Mouse (Mus musculus) layer of hippocampus, postnatal 14 days (tissue): Measurements from ENCODE around the gene Bach2. TPM values are rescaled to one million over a fixed set of nuclear protein-coding genes. Genes with fewer than 3 reads are reported as not detected.
A peak's percentile ranks its signal among the peaks of the same experiment; 100 is the strongest.

Source experiments
- DNase-seq, 2 experiments: peaks; one replicate each; pipeline ENCODE4 v3.0.0; 2021 to 2022; ENCODE audit warnings: low spot score in 2 of 2, mixed read lengths in 1 of 2
- total RNA-seq, 2 experiments: library from RNA; stranded (reverse); gene quantifications; 2 replicates each; pipeline ENCODE4 v1.2.3; 2021

The Bach2 gene
- total RNA-seq, 2 experiments from 2014 or later: 22.2 to 24.9 TPM

DNA sequence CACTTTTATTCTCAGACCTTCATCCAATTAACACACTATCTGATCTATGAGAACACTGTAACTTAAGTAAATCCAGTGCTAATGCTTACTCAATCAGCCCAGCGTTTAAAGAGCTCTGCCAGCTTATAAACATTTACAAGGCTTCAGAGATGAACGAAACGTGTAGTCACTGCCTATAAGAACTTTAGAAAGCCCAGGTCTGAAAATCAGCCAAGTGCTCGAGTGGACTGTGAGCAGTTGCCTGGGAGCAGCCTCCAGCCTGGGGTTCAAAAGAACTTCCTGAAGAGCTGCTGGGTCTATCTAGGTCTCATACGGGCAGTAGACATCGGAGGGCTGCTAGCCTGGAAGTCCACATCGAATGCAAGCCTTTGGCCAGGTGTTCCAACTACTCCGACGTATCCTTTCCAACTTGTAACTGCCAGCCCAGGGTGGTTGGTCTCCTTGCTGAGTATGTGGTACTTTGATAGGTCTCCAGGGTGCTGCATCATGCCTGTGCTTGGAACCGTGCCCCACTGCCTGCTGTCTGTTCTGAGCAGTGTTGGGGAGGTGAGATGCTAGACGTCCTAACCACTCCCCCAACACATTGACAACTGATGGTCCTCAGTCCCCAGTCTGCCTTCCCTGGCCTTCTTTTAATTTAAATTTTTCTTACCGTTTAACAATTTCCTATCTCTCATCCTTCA, 117.5 kb downstream of the Bach2 start:
- no peak for DNase-seq

DNA sequence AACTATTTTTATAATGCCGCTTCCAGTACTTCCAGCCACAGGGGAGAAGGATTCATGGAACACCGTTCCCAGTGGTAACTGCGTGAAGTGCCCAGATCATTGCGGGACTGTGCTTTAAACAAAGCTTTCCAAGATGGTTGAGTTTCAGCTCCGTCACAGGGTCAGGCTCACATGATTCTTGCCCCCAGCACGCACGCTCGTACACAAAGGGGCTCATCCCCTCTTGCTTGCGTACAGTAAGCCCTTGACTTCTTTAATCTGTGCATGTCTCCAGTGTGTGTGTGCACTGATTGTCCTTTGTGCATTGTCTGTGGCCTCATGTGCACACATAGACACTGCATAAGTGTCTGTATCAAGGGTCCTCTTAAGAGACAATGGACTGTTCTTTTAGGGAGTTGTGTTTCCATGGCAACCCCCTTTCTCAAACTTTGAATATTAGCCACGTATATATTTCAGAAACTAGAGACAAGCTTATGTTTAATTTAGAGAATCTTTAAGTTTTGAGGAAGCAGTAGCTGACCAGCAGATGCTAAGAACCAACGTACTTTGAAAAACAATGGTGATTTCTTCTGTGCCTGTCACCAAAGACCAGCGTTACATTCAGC, 119.5 kb downstream of the Bach2 start:
- no peak for DNase-seq

DNA sequence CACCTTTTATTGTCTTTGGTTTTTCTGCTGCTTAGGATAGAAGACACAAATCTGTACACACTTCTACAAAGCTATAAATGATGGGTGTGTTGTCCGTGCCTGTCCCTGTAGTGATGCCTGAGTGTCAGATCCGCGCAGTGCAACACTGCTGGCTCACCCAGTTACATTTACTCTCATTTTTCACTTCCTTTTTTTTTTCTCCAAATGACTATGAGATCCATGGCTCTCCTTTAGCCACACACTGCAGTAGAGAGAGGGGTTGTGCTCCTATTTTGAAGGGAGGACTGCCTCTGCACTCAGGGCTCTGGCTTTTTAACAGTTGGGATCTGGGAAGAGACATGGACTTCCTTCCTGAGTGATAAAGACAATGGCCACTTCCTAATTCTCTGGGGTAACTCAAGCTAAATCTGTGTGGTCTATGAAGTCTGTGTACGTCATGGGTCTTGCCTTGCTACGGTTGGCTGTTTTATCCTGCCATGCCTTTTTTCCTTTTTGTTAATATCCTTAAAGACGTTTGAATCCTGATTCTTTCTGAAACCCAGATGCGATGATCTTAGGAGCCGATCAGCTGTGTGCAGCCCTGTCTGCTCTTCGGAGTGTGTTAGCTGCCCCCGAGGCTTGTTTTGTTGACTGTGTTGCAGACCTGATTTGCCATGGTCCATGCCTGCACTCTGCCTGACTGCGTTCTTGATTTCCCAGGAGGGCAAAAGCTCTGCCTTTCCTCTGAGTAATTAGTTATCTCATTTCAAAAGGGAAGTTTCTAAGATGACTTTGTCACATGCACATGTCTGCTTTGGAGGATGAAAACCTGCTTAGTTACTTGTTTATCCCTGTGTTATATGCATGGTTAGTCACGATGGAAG, 120.2 kb downstream of the Bach2 start:
- DNase-seq: no peak

DNA sequence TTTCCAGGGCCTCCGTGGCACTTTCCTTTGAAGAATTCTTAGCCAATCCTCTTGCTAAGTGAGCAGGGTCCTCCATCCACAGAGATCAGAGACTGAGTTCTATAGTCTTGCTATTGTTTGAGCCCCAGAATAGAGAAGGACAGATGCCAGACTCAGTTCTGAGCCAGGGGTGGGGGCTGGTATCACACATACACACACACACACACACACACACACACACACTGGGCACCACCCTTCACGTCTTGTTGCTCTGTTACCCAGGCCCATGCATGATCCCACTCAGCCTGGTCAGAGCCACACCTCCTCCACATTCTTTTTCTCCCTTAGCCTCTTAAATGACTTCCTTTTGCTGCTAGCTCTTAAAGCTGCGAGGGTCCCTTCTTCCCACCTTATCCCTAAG, 121.0 kb downstream of the Bach2 start:
- DNase-seq: no peak

DNA sequence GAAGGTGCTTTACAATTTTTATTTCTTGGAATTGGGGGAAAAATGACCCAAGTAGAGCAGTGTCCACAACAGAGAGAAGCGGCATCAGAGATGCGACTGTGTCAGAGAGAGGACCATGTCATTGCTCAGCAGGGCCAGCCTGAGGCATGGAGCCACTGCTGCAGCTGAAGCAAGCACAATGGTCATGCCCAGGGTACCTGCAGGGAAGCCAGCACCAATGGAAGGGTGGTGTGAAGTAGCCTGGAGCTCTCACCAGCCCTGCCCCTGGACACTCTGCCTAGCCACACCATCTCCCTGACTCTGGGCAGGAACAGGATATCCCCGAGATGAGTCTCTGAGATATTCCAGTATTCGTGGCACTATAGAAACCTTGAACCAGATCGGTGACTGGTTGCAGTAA, 121.9 kb downstream of the Bach2 start:
- no peak for DNase-seq

DNA sequence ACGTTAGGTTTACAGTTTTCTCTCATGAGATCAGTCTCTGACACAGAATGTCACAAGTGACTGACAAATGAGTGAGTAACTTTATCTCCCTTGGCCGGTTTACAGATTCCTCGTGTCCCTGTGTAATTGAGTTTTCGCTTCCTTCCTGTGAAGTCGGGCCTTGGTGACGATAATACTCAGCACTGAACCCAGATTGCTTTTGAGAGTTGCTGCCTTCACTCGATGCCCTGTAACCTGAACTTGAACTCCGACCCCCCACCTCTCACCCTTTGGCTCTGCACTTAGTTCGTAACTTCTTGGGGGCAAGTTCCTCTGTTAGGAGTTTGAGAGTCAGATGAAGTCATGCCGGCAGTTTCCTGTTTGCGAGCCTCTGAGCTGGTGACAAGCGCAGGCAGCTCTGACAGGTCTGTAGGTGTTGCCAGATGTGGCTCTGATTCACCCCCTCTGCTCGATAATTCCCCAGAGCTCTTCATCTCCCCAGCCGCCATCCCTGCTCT, 124.9 kb downstream of the Bach2 start:
- DNase-seq: no peak

DNA sequence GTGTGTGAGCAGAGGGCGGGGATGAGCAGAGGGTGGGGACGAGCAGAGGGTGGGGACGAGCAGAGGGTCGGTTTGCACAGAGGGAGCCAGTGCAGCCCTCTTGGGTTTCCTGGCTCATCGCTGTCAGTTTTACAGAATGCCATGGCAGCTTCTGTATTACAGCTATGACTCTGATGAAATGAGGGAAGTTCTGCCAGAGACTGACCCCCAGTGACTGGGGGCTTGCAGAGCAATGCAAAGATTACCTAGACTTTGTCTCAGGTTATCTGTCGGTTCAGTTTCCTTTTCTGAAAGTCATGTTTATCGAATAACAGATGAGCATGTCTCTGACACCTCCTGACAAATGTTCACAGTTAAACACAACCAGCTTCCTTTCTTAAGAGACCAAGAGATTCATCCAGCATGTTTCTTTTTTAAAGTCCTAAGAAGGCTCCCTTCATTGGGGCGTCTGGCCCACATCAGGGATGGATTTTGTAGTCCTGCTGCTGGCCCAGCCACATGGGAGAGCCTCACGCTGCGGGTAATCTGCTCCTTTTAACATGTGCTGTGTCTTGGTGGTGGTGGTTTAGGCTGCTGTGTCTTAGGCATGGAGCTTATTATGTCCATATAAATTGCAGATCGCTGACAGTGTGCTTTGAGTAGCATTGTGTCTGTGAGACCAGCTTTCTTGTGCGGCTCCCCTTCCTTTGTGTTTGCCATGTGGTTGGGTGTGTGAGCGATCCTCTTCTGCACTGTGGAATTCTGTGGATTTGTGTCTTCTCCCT, 126.7 kb downstream of the Bach2 start:
- DNase-seq: no peak

DNA sequence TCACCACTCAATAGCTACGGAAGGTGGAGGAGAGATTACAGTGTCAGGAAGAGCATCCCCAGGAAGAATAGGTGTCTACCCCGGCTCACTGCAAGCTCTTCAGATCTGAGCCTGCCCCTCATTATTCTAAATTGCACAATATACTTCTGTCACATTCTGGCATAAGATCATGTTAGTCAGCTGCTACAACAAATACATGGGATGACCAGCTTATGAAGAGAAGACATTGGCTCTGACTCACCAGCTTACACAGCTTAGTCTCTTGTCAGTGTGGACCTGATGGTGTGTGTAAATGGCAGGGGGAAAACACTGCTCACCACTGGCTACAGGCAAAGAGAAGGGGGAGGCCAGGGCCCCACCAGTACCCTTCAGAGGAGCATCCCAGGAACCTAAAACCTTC, 127.6 kb downstream of the Bach2 start:
- no peak for DNase-seq

DNA sequence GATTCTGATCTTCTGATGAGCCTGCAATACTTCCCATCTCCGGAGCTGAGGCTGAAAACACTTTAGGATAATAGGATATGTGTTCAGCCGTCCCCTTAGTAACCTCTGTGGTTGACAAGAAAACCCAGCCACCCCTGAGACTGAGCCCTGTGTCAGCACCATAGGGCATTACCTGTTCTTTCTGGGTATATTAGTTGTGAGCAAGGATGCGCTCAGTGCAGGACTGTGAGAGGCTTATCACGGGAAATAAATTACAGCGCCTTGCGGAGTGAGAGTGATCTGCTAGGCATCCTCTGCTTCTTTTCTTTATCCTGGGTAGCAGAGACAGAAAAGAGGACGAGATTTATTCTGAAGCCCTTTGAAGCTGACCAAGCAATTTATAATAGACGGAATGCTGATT, 129.7 kb downstream of the Bach2 start:
- DNase-seq: no peak

DNA sequence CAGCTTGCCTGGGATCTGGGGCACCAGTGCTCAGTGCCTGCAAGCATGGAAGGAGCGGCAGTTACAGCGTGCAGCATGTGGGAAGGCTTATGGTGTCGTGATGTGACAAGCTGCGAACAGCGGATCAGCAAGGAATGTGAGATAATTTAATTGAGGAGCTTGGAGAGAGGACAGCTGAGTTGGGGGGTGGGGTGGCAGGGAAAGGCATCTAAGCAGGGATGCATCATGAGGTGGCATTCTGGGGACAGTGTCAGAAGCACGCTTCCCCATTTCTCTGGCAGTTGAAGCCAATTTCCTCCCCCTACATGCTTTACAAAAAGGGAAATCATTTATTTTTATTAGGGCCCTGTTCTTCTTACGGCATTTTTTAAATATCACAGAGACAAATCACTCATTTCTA, 134.5 kb downstream of the Bach2 start:
- DNase-seq: peak; percentile 60

DNA sequence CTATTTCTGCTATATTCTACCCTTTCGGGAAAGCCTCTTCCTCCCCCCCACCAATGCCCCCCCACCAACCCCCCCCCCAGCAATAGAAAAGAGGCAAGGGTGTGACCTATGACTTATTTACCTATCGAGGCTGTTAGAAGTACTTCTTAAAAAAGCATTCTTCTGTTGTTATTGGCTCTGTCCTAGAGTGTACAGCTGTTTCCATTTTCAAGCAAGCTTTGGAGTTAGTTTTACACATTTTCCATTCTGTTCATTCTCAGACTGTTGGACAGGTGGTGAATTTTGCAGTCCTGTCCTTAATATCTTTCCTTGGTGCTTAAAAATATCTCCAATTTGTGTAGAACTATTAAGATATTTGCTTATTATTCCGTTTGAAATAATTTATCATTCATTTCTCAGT, 134.9 kb downstream of the Bach2 start:
- DNase-seq: no peak

DNA sequence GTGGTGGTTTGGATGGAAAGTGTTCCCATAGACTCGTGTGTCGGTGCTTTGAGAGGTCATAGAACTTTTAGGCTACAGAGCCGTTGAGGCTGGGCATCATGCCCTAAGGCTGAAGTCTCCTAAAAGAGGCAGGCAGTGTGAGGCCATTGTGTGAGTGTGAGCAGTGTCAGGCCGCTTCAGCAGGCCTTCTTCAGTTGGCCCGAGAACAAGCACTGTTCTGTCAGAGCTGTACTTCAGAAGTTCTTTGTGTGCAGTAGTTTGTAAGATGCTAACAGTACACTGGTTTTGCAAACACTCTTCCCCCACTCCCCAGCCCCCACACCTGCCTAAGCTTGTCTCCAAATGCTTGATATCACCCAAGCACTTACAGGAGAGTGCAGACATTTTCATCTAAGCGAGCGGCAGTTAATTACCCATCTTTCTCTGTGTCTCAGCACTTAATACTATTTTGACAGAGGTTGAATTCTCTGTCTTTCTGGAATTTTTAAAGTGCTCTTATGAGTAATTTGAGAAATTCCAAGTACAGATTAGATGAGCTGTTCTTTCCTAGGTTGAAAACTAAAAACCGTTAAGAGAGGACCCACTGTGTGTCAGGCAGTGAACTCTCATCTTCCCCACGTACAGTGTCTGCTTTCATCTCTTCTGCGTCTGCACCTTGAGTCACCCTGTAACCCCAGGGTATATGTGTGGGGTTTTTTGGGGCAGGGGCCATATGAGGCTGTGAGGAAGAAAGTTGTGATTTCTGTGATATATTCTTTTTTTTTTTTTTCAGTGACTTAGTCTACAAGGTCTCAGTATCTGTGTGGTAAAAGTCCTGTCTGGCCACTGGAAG, 136.4 kb downstream of the Bach2 start:
- DNase-seq: no peak

DNA sequence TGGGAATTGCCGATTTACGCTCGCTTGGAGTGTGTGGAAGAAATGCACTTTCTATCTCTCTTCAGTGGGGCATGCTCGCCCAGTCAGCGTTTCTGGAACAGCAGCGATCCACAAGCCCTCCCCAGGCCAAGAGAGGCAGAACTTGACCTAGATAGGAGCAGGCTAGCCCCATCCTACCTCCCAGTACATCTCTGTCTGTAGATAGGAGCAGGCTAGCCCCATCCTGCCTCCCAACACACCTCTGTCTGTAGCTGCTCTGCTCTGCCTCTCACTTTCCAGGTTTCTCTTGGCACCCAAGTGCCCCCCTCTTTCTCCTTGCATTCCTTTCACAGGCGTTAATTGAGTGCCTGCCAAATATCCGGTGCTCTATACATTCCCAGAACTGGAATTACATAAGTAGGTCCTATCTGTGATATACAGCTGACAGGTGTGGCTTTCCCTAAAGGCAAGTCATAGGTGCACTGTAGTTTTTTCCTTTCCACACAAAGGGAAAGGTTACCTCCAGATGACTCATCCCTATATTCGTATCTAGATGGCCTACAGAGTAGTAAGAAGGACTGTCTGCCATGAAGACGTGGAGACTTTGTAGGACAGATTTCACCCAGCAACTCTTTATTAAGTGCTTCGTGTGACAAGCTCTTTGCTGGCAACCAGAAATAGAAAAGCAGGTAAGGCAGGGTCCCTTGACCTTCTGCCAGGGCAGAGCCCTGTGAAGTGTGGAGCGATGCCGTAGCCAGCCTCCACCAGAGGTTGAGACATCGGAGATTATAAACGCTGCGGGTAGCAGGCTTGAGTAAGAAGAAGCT, 137.3 kb downstream of the Bach2 start:
- DNase-seq: no peak

DNA sequence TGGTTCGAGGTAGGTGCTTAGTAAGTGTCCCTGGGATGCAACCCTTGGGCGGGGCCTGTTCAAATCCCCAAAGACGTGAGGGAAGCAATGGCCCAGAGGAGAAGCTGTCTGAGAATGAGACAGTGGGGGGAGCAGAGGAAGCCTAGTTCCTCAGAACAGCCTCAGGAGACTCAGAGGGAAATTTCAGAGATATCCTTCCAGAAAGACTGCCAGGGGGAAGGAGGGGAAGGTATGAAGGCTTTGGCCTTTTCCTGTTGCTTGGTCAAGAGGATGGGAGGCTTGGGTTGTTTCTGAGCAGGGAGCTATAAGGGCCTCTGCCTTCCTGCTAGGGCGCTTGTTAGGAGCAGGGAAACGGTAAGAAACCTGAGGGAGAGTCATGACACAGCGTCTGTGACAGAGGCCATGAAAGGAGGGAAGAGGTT, 137.9 kb downstream of the Bach2 start:
- no peak for DNase-seq

DNA sequence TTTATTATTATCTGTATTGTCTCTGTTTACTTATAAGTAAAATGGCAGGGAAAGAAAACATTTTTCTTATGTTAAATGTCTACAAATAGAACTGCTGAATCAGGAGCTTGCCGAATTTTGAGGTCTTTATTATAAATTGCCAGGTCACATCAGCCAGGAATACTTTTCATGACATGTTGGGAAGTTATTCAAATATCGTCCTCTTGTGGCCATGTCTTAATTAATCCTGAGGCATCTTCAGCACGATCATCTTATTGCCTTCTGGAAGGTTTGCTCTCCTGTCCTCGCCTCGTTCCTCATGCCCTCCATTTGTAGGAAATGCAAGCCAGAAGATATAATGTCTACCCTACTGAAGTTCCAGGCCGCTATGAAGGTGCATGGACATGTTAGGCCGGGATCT, 140.5 kb downstream of the Bach2 start:
- DNase-seq: no peak

DNA sequence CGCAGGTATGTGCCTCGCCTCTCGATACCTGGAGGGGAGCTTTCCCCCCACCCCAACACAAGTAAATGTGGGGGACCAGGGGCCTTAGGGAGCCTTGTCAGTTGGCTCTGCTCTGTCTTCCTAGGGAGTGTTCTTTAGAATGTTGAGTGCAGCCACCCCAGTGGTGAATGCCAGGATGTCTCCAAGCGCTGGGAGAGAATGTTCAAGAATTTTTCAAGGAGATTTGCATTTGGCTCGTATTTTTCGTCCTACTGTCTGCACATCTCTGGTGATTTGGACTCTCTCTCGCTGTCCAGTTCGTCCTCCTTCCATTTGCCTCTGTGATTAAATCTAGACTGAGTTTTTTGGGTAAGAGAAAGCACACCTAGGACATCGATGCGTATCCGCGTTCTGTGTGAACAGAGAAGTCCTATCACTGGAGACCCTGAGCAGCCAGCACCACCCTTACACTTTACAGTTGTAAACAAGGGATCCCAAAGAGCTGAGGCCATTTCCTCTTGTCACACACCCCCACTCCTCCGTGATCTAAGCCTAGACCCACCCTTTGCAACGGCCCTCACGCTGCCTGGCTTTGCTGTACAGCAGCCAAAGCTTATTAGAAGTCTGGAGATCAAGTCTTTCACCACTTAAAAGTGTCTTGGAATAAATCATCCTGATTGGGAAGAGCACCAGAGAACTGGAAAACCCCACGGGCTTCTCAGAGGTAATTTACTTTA, 143.2 kb downstream of the Bach2 start:
- no peak for DNase-seq

DNA sequence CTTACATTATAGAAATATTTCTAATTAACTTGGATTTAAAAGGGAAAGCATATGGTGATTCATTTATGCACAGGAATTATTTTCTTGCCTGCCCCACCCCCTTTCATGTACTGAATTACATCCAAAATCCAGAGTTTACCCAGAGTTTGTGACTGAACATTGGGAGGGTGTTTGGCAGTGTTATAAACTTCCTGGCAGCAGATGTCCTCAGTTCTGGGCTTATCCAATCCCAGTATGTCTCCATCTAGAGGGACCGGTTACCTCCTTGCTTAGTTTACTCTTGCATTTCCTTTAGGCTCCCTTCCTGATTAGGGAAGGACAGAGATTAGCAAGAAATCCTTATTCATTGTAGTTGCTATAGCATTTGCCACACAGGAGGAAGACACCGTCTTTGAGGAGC, 146.5 kb downstream of the Bach2 start:
- peak in 1 of 2 experiments; percentile 56 for DNase-seq

DNA sequence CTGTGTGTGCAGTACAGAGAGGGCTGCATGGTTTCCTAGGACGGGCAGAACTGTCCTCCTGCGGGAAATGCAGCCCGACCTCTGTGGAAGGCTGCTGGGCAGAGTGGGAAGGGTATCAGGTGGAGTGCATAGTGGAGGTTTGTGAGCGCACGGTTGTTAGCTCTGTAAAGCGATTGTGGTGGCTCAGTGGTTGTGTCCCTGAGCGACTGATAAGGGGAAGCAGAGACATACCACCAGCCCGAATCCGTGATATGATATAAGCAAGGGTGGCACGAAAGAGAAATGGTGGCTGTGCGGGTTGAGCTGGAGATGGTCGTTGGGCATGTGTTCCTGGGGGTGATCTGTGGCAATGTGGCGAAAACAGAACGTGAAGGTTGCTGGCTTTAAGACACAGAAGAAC, 147.0 kb downstream of the Bach2 start:
- no peak for DNase-seq

DNA sequence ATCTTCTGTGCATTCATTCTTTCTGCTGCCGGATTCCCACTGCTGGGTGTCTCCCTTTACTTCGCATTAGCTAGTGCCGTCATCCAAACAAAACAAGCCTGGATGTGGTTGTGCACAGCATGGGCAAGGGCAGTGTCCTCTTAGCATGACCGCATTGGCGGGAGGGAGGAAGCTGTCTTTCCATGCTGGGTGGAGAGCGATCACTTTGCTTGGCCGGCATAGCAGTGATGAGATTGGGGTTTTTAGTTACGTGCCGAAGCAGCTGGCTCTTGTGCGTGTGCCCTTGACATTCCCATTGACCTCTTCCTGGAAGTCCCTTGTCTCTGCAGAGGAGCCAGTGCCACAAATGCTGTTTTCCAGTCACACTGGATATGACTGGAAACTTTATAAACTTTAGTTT, 147.7 kb downstream of the Bach2 start:
- DNase-seq: no peak
